In genomic region chr13:48668091-48668975, GRCm38 (mm10) we compare ENCODE assay signal across 11 mouse cellular contexts. TPM values are rescaled to one million over a fixed set of nuclear protein-coding genes. Genes with fewer than 3 reads are reported as not detected.
DNase-seq lines count a peak whose midpoint lies in the region; ATAC-seq and TF ChIP-seq lines count a peak whose summit lies in the region.
"Had no signal": no experiment of that assay in that cellular context is flagged by ENCODE, and none has a peak within 500 bp of the region (broad histone marks: within the 10 kb centered on the region; RNA-seq: fewer than 3 reads in every experiment).

No protein-coding gene starts in this region.

- peak overlapping the region; percentile 30 for H3K4me2 ChIP-seq in kidney, postnatal 0 days (ENCODE audit: low read length)
- H3K4me2 ChIP-seq in embryonic facial prominence, embryonic 13.5 days, result peak overlapping the region; percentile 59
- H3K4me2 ChIP-seq in neural tube, embryonic 12.5 days (replicated peaks), result peak overlapping the region; percentile 42

- no peak for ATAC-seq in kidney, postnatal 0 days (replicated peaks; ENCODE audit: low FRiP score, low read depth)
- no peak for ATAC-seq in embryonic facial prominence, embryonic 13.5 days (ENCODE audit: insufficient number of reproducible peaks, insufficient read depth, low FRiP score, low TSS enrichment, low read depth)
- no peak for ATAC-seq in neural tube, embryonic 12.5 days (ENCODE audit: low FRiP score, low read depth)
- no peak for ATAC-seq in CD4-positive, CD25-positive, alpha-beta regulatory T cell, adult 4 months

- DNase-seq in kidney, postnatal 0 days (ENCODE audit: low spot score), result no peak
- no peak for DNase-seq in kidney, adult 9 months
- peak; percentile 51 for DNase-seq in limb, embryonic 10.5 days (ENCODE audit: low spot score)
- no peak for DNase-seq in adrenal gland, postnatal 4 days (ENCODE audit: low spot score in 2 of 2)
- no peak for DNase-seq in layer of hippocampus, postnatal 25 days (ENCODE audit: extremely low spot score in 1 of 2, low spot score in 1 of 2)
- DNase-seq: cerebellum, postnatal 36 days; kidney, postnatal 14 days had no signal

- H3K9me3 ChIP-seq in kidney, postnatal 0 days (replicated peaks; ENCODE audit: low read length), result no peaks in the 10 kb centered on the region
- H3K9me3 ChIP-seq in embryonic facial prominence, embryonic 13.5 days, result no peaks in the 10 kb centered on the region
- no peaks in the 10 kb centered on the region for H3K9me3 ChIP-seq in limb, embryonic 10.5 days (replicated peaks)
- no peaks in the 10 kb centered on the region for H3K9me3 ChIP-seq in neural tube, embryonic 12.5 days

- H3K36me3 ChIP-seq in kidney, postnatal 0 days (ENCODE audit: insufficient read depth, low read length), result no peaks in the 10 kb centered on the region
- H3K36me3 ChIP-seq in embryonic facial prominence, embryonic 13.5 days, result no peaks in the 10 kb centered on the region
- no peaks in the 10 kb centered on the region for H3K36me3 ChIP-seq in limb, embryonic 10.5 days
- no peaks in the 10 kb centered on the region for H3K36me3 ChIP-seq in neural tube, embryonic 12.5 days

- H3K4me3 ChIP-seq in kidney, postnatal 0 days (replicated peaks; ENCODE audit: low read depth, low read length), result peak overlapping the region; percentile 13
- peak overlapping the region; percentile 35 for H3K4me3 ChIP-seq in embryonic facial prominence, embryonic 13.5 days
- H3K4me3 ChIP-seq in limb, embryonic 10.5 days, result peak overlapping the region; percentile 34
- H3K4me3 ChIP-seq in neural tube, embryonic 12.5 days, result 0 out of 2 replicates have a peak overlapping the region, but pooled peaks have one; percentile 7

- peaks cover 82% of the 10 kb centered on the region for H3K27me3 ChIP-seq in kidney, postnatal 0 days (ENCODE audit: insufficient read depth, low read length)
- peaks cover 96% of the 10 kb centered on the region for H3K27me3 ChIP-seq in embryonic facial prominence, embryonic 13.5 days
- peaks cover 100% of the 10 kb centered on the region for H3K27me3 ChIP-seq in limb, embryonic 10.5 days (ENCODE audit: low read depth, poor library complexity, severe bottlenecking)
- peaks cover 99% of the 10 kb centered on the region for H3K27me3 ChIP-seq in neural tube, embryonic 12.5 days (replicated peaks)

- H3K9ac ChIP-seq in kidney, postnatal 0 days (ENCODE audit: low read depth, low read length), result no peak overlapping the region
- peak overlapping the region; percentile 41 for H3K9ac ChIP-seq in embryonic facial prominence, embryonic 13.5 days
- peak overlapping the region; percentile 17; the same call in 1 of the 2 replicates for H3K9ac ChIP-seq in neural tube, embryonic 12.5 days

- TF ChIP-seq CTCF in kidney, postnatal 0 days (IDR thresholded peaks at IDR 0.05; ENCODE audit: low read depth), result no peak

- H3K4me1 ChIP-seq in kidney, postnatal 0 days (replicated peaks; ENCODE audit: insufficient read depth, low read length), result peaks cover 8% of the 10 kb centered on the region; the same call in 1 of the 2 replicates
- H3K4me1 ChIP-seq in embryonic facial prominence, embryonic 13.5 days, result peaks cover 53% of the 10 kb centered on the region
- H3K4me1 ChIP-seq in limb, embryonic 10.5 days, result peaks cover 41% of the 10 kb centered on the region
- H3K4me1 ChIP-seq in neural tube, embryonic 12.5 days, result peaks cover 18% of the 10 kb centered on the region

- H3K27ac ChIP-seq in kidney, postnatal 0 days, result no peak overlapping the region
- peak overlapping the region; percentile 48 for H3K27ac ChIP-seq in embryonic facial prominence, embryonic 13.5 days
- H3K27ac ChIP-seq in limb, embryonic 10.5 days, result no peak overlapping the region
- H3K27ac ChIP-seq in neural tube, embryonic 12.5 days, result no peak overlapping the region

- 1% methylated on average over 33 of the region's 33 CpGs for WGBS in kidney, postnatal 0 days
- 2% methylated on average over 33 of the region's 33 CpGs for WGBS in embryonic facial prominence, embryonic 13.5 days
- 1% methylated on average over 33 of the region's 33 CpGs for WGBS in limb, embryonic 10.5 days
- under 1% methylated on average over 33 of the region's 33 CpGs for WGBS in neural tube, embryonic 12.5 days

RNA-seq across cellular contexts. Expression of gene Barx1, which starts 5.5 kb away (rescaled TPM):
- polyA plus RNA-seq in kidney, postnatal 0 days (2015; fragmentation: Nextera tagmentation; extraction: Ambion mirVana), result not detected in 2 replicates
- 14.5 and 15.1 TPM in 2 replicates for polyA plus RNA-seq in embryonic facial prominence, embryonic 13.5 days (2015; fragmentation: Nextera tagmentation; extraction: Ambion mirVana)
- 0.16 and 4.1 TPM in 2 replicates for polyA plus RNA-seq in limb, embryonic 10.5 days (2016; fragmentation: Nextera tagmentation; extraction: Ambion mirVana)
- polyA plus RNA-seq in neural tube, embryonic 12.5 days (2016; fragmentation: Nextera tagmentation; extraction: Ambion mirVana), result 0.14 TPM in 1 of 2 replicates, not detected in the other
- polyA plus RNA-seq in CD4-positive, CD25-positive, alpha-beta regulatory T cell, adult 4 months (2017; shearing (Covaris generic)), result not detected
- under 1 TPM in 1 of 2 experiments, not detected in 1; 0.28 TPM for total RNA-seq in adrenal gland, postnatal 4 days (2021)
- total RNA-seq in layer of hippocampus, postnatal 25 days (2021), result not detected
- total RNA-seq: neutrophil, adult 5-6 weeks had no signal

RNA-seq across cellular contexts. Expression of gene Ptpdc1, which starts 42.9 kb away (rescaled TPM):
- 9.9 and 10.7 TPM in 2 replicates for polyA plus RNA-seq in kidney, postnatal 0 days (2015; fragmentation: Nextera tagmentation; extraction: Ambion mirVana)
- polyA plus RNA-seq in embryonic facial prominence, embryonic 13.5 days (2015; fragmentation: Nextera tagmentation; extraction: Ambion mirVana), result 21.2 and 27.2 TPM in 2 replicates
- polyA plus RNA-seq in limb, embryonic 10.5 days (2016; fragmentation: Nextera tagmentation; extraction: Ambion mirVana), result 6.0 and 10.9 TPM in 2 replicates
- 15.5 and 19.1 TPM in 2 replicates for polyA plus RNA-seq in neural tube, embryonic 12.5 days (2016; fragmentation: Nextera tagmentation; extraction: Ambion mirVana)
- 1 to 10 TPM in 1 of 2 experiments, under 1 TPM in 1; 0.79 to 1.6 TPM for polyA plus RNA-seq in CD4-positive, CD25-positive, alpha-beta regulatory T cell, adult 4 months (2017; shearing (Covaris generic))
- total RNA-seq in adrenal gland, postnatal 4 days (2021), result 10 to 100 TPM; 14.4 to 15.5 TPM
- 10 to 100 TPM; 40.2 to 44.1 TPM for total RNA-seq in layer of hippocampus, postnatal 25 days (2021)
